Mouse (Mus musculus): ENCODE measurements around the gene Vwa1.

Gene Vwa1

GRCm38 (mm10) chr4:155780895-155781294 is 6.4 kb upstream of the Vwa1 start:
- DNase-seq (ENCODE audit: low spot score in 2 of 2) = peak in 1 of 2 experiments; percentile 41

DNA sequence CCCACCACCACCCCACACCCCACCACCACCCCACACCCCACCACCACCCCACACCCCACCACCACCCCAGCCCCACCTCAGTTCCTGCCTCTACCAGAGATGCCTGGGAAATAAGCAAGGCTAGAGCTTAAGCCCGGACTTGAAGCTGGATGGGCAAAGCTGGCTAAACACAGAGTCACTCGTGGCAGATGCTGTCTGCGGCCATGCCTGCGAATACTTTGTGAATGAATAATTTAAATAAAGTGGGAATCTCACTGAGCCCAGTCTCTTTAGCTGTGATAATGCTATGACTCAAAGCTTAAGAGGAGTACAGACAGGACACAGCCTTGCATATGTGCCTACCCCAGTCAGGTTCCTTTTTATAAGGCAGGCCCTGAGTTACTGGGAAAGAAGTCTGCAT is 5.0 kb upstream of the Vwa1 start:
- DNase-seq (ENCODE audit: low spot score in 2 of 2) = no peak

GRCm38 (mm10) chr4:155777816-155778215 is 3.3 kb upstream of the Vwa1 start:
- no peak for DNase-seq (ENCODE audit: low spot score in 2 of 2)

- no peak for DNase-seq (ENCODE audit: low spot score in 2 of 2)
These were observed 2.3 kb upstream of the Vwa1 start for GRCm38 (mm10) chr4:155776704-155777335.

GRCm38 (mm10) chr4:155775855-155776254 is 1.4 kb upstream of the Vwa1 start:
- DNase-seq (ENCODE audit: low spot score in 2 of 2) = no peak

GRCm38 (mm10) chr4:155774971-155775740 is 658 bp upstream of the Vwa1 start:
- peak; percentile 42 to 70 for DNase-seq (ENCODE audit: low spot score in 2 of 2)

GRCm38 (mm10) chr4:155773335-155774078 is 991 bp downstream of the Vwa1 start:
- no peak for DNase-seq (ENCODE audit: low spot score in 2 of 2)

DNA sequence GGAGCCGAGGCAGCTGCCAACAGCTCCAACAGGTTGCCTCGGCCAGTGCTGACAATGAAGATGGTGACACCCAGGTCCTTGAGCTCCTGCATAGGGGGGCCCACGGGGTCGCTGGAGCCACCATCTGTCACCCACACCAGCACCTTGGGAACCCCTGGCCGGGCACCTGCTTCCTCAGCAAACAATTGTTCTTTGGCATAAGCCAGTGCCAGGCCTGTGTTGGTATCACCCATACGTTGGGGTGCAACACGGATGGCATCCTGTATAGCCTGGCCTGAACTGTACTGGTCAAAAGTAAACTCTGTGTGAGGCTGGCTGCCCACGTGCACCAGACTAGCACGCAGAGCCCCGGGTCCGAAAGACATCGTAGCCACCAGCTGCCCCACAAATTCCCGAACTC is 1.7 kb downstream of the Vwa1 start:
- no peak for DNase-seq (ENCODE audit: low spot score in 2 of 2)

DNA sequence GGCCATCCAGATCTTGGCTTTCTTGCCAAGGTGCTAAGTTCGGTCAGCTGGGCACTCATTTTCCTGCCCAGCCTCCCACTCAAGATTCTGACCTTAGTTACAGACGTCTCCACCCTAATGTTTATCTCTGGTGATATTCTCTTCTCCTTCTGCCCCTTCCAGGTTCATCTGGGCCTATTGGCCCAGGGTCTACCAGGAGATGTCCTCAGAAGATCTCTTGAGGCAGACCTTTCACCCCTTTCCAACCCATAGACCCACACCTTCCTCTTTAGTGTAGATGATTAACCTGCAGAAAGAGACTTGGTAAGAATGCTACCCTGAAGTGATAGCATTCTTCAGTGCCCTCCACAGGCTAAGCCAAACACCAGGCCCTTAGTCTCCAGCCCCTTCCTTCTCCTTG is 2.8 kb downstream of the Vwa1 start:
- peak in 1 of 2 experiments; percentile 1 for DNase-seq (ENCODE audit: low spot score in 2 of 2)

- no peak for DNase-seq (ENCODE audit: low spot score in 2 of 2)
These were observed 3.9 kb downstream of the Vwa1 start for GRCm38 (mm10) chr4:155770626-155771025.

GRCm38 (mm10) chr4:155769880-155770512 is 4.5 kb downstream of the Vwa1 start:
- peak; percentile 67 to 86 for DNase-seq (ENCODE audit: low spot score in 2 of 2)

DNA sequence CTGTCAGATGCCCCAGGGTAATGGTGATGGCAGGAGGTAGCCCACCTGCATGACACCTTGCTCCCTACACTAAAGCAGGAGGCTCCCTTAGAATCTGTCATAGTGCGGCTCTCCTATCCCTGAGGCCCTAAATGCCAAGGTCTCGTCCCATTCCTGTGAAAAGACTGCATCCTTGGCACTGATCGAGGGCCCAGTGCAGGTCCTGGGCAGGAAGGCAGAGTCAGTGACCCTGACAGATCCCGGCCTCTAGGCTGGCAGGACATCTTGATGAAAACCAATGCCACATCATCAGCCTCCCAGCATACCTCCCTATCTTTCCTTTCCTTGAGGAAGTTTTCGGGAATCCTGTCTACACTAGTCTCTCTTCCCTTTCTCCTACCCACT is 5.0 kb downstream of the Vwa1 start:
- no peak for DNase-seq (ENCODE audit: low spot score in 2 of 2)

GRCm38 (mm10) chr4:155762357-155762756 is 12.1 kb downstream of the Vwa1 start:
- DNase-seq (ENCODE audit: low spot score in 2 of 2) = no peak

- DNase-seq (ENCODE audit: low spot score in 2 of 2) = no peak
These were observed 13.0 kb downstream of the Vwa1 start for GRCm38 (mm10) chr4:155761356-155762099.

GRCm38 (mm10) chr4:155760613-155761355 is 13.7 kb downstream of the Vwa1 start, which contains the start of gene Atad3a:
Gene Atad3a, minus strand, starts transcription at chr4:155761093.
- DNase-seq (ENCODE audit: low spot score in 2 of 2) = peak; percentile 95 to 97

DNA sequence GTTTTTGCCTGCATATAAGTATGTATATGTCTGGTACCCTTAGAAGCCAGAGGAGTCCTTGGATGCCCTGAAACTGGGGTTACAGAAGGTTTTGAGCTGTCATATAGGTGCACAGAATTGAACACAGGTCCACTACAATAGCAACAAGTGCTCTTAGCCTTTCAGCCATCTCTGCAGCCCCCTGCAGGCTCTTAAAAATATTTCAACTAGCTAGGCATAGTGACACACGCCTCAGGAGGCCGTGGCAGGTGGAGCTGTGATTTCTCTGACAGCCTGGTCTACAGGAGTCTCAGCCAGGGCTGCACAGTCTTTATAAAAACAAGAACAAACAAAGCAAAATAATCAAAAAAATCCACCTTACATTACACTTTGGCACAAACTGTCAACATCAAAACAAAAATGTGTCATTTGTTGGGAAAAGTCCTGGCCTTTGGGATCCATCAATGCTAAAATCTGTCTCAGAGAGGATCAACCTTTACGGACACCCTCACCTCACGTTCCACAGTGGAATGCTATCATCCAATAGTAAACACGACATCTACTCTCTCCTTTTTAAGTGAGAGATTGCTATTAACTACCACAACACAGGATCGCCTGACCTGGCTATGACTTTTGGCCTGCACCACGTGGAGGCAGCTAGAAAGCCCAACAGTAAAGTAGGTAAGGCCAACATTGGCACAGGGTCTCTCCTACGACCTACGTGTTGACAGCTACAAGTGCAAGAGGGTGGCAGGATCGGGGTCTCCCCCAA is 14.5 kb downstream of the Vwa1 start:
- no peak for DNase-seq (ENCODE audit: low spot score in 2 of 2)

DNA sequence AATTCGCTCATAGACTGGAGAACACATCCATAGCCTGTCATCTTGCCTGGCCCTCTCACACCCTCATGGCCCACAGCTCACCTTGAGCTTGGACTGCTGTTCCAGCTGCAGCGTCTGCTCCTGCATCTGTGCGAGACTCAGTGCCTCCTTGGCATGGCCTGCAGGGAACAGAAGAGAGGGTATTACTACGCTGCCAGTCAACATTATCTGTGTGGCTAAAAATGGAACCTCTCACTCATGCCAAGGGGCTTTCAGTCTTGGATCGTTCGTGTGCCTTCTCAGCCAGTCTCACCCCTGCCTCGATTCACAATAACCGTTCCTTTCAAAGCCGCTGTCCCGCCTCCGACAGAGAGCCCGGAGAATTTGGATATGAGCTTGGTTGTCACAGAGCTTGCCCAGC is 17.5 kb downstream of the Vwa1 start:
- no peak for DNase-seq (ENCODE audit: low spot score in 2 of 2)

DNA sequence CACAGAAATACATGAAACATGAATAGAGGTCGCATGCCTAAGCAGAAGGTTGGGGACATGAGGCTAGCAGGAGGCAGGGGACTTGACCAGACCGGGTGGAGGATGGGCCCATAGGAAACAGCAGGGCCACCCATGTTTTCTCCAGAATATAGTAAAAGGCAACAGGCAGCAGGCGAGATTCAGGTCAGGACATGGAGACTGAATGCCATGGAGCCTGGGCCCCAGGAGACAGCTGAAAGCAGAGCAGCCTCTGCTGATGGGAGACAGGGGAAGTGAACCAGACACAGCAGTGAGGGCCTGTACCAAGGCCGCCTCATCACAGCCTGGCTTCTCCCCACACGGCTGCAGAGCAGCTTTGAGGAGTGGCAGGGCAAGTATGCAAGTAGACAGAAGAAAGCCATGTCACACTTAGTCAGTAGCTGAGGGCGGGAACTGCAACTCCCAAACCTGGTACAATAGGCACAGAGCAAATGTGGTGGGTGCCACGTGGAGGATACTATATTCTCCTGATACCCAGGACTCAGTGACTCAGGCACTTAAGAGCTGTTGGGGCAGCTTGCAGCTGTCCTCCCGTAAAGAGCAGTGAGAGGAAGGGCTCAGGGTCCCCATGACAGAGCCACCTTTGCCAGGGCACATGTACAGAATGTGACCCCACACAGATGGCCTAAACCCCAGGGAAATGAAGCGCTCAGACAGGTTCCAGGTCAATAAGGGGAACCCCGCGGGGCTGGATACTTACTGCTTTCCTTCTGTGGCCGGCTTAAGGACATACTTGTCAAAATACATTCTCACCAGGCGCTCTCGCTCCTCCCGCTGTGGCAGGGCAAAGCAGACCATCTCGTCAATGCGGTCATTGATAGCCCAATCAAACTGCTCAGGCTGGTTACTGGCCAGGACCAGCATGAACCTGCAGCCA is 27.7 kb downstream of the Vwa1 start:
- no peak for DNase-seq (ENCODE audit: low spot score in 2 of 2)

DNA sequence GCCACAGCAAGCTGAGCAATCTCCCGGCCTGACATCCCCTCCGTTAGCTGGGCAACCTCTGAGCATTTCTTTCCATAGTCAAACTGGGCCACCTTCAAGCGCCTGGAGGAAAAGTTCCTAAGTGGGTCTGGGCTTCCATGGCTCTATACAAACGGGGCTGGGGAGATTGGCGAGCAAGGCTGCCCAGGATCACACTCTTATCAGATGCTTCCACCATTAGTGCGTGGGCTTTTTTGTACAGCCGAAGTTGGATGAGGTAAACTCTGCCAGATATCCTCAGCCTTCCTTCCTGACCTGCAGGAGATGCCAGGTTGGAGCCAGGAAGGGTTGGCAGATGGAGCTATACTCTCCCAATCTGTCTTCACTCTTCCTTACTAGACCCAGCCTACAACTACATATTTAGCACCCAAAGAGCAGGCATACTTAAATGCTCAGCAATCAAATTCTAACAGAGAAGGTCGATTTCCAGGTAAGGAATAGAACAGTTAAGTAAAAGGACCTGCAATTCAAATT is 28.4 kb downstream of the Vwa1 start:
- no peak for DNase-seq (ENCODE audit: low spot score in 2 of 2)

Measured in frontal cortex, postnatal 14 days (tissue).